Mouse (Mus musculus) kidney, embryonic 14.5 days (tissue): ENCODE results near the gene Atp11a. TPM values are rescaled to one million over a fixed set of nuclear protein-coding genes. Genes with fewer than 3 reads are reported as not detected.

Experiments
- ATAC-seq: fragments of 200-750 bp; cut with Nextera tagmentation; 2 replicates; pipeline ENCODE4 v1.8.0; 2017; ENCODE audit warnings: moderate number of reproducible peaks, mild to moderate bottlenecking, moderate TSS enrichment, moderate library complexity; ENCODE audit not compliant: low FRiP score, low TSS enrichment
- H3K27ac ChIP-seq: fragments of 300-500 bp; sonication (generic); 2 replicates; pipeline ENCODE4 v1.5.1; 2014; ENCODE audit warnings: low read depth, mild to moderate bottlenecking, low read length, moderate library complexity, mixed read lengths
- H3K27me3 ChIP-seq: fragments of 300-500 bp; sonication (generic); 2 replicates; pipeline ENCODE4 v1.6.1; 2014; ENCODE audit warnings: mild to moderate bottlenecking, low read length; ENCODE audit not compliant: control insufficient read depth, insufficient read depth
- H3K36me3 ChIP-seq: fragments of 300-500 bp; sonication (generic); 2 replicates; pipeline ENCODE4 v1.6.1; 2014; ENCODE audit warnings: low read length, mixed read lengths; ENCODE audit not compliant: control insufficient read depth, insufficient read depth
- H3K4me1 ChIP-seq: fragments of 300-500 bp; sonication (generic); 2 replicates; pipeline ENCODE4 v1.6.1; 2014; ENCODE audit warnings: low read length, mixed read lengths; ENCODE audit not compliant: control insufficient read depth, insufficient read depth
- H3K4me2 ChIP-seq: fragments of 300-500 bp; sonication (generic); replicated peaks from 2 replicates; pipeline ENCODE4 v1.6.1; 2014; ENCODE audit warnings: low read depth, mild to moderate bottlenecking, low read length
- H3K4me3 ChIP-seq: fragments of 300-500 bp; sonication (generic); 2 replicates; pipeline ENCODE4 v1.5.1; 2014; ENCODE audit warnings: mild to moderate bottlenecking, low read length
- H3K9ac ChIP-seq: fragments of 300-500 bp; sonication (generic); 2 replicates; pipeline ENCODE4 v1.6.1; 2014; ENCODE audit warnings: low read depth, mild to moderate bottlenecking, low read length, moderate library complexity
- H3K9me3 ChIP-seq: fragments of 300-500 bp; sonication (generic); 2 replicates; pipeline ENCODE4 v1.6.1; 2016; ENCODE audit warnings: low read length; ENCODE audit not compliant: control insufficient read depth
- WGBS: fragments of 180-500 bp; shearing (Covaris S2); extraction: QIAGEN DNeasy Blood & Tissue Kit; methylation state at CpG from one replicate; pipeline ENCODE4 v1.1.7; 2014; 5-methylcytosine and 5-hydroxymethylcytosine counted together
- polyA plus RNA-seq: library from polyadenylated mRNA; unstranded; fragments of >200 nt; fragmentation: Nextera tagmentation; extraction: Ambion mirVana; gene quantifications from 2 replicates; pipeline ENCODE4 v1.2.1, GENCODE M21; 2014

Gene Atp11a
- polyA plus RNA-seq, 1 experiment from 2014 or later, result 18.5 TPM

GRCm38 (mm10) chr8:12763565-12764108, 6.8 kb downstream of the Atp11a start:
- H3K27ac ChIP-seq, result no peak overlapping the region
- H3K4me2 ChIP-seq, result no peak overlapping the region
- no peaks in the 10 kb centered on the region for H3K27me3 ChIP-seq
- no peak overlapping the region for H3K9ac ChIP-seq
- WGBS, result 71% methylated on average over 4 of the region's 4 CpGs
- no peak overlapping the region for H3K4me3 ChIP-seq
- no peaks in the 10 kb centered on the region for H3K36me3 ChIP-seq
- no peaks in the 10 kb centered on the region for H3K9me3 ChIP-seq
- no peak for ATAC-seq
- no peaks in the 10 kb centered on the region for H3K4me1 ChIP-seq

GRCm38 (mm10) chr8:12764971-12765370, 8.2 kb downstream of the Atp11a start:
- Histone ChIP-seq H3K9me3 (no peaks in the 10 kb centered on the region), H3K36me3 (no peaks in the 10 kb centered on the region), H3K4me2 (no peak overlapping the region), H3K9ac (no peak overlapping the region), H3K27ac (no peak overlapping the region), H3K4me3 (no peak overlapping the region), H3K27me3 (no peaks in the 10 kb centered on the region), H3K4me1 (no peaks in the 10 kb centered on the region)
- 82% methylated on average over 4 of the region's 4 CpGs for WGBS
- ATAC-seq, result no peak

- ATAC-seq, result no peak
- no peaks in the 10 kb centered on the region for H3K4me1 ChIP-seq
These were observed 10.4 kb downstream of the Atp11a start for GRCm38 (mm10) chr8:12767176-12767575.

GRCm38 (mm10) chr8:12768747-12769146, 11.9 kb downstream of the Atp11a start:
- Histone ChIP-seq H3K4me3 (no peak overlapping the region), H3K9me3 (no peaks in the 10 kb centered on the region), H3K9ac (no peak overlapping the region), H3K27ac (no peak overlapping the region), H3K36me3 (no peaks in the 10 kb centered on the region), H3K4me2 (no peak overlapping the region), H3K27me3 (no peaks in the 10 kb centered on the region), H3K4me1 (no peaks in the 10 kb centered on the region)
- 75% methylated on average over 6 of the region's 6 CpGs for WGBS
- no peak for ATAC-seq

More at GRCm38 (mm10) chr8:12767176-12767575, 10.4 kb downstream of the Atp11a start:
- no peaks in the 10 kb centered on the region for H3K36me3 ChIP-seq
- no peak overlapping the region for H3K9ac ChIP-seq
- 96% methylated on average over 3 of the region's 3 CpGs for WGBS
- H3K9me3 ChIP-seq, result no peaks in the 10 kb centered on the region
- H3K4me2 ChIP-seq, result no peak overlapping the region
- H3K4me3 ChIP-seq, result no peak overlapping the region
- no peaks in the 10 kb centered on the region for H3K27me3 ChIP-seq
- no peak overlapping the region for H3K27ac ChIP-seq

GRCm38 (mm10) chr8:12769296-12769695, 12.5 kb downstream of the Atp11a start:
- Histone ChIP-seq H3K36me3 (no peaks in the 10 kb centered on the region), H3K4me3 (no peak overlapping the region), H3K9ac (no peak overlapping the region), H3K4me2 (no peak overlapping the region), H3K4me1 (no peaks in the 10 kb centered on the region), H3K27me3 (no peaks in the 10 kb centered on the region), H3K9me3 (no peaks in the 10 kb centered on the region), H3K27ac (no peak overlapping the region)
- no peak for ATAC-seq
- 91% methylated on average over 7 of the region's 7 CpGs for WGBS

GRCm38 (mm10) chr8:12772319-12772718, 15.5 kb downstream of the Atp11a start:
- 90% methylated on average over 2 of the region's 2 CpGs for WGBS
- no peak for ATAC-seq
- no peak overlapping the region for H3K4me2 ChIP-seq
- no peak overlapping the region for H3K4me3 ChIP-seq
- H3K27ac ChIP-seq, result no peak overlapping the region
- no peaks in the 10 kb centered on the region for H3K27me3 ChIP-seq
- H3K9ac ChIP-seq, result no peak overlapping the region
- H3K36me3 ChIP-seq, result no peaks in the 10 kb centered on the region
- H3K4me1 ChIP-seq, result peaks cover 7% of the 10 kb centered on the region; the same call in 1 of the 2 replicates
- no peaks in the 10 kb centered on the region for H3K9me3 ChIP-seq

GRCm38 (mm10) chr8:12773914-12774313, 17.1 kb downstream of the Atp11a start:
- whole genome bisulfite sequencing, result 70% methylated on average over 4 of the region's 4 CpGs
- no peak overlapping the region for H3K4me3 ChIP-seq
- no peak for ATAC-seq
- peaks cover 8% of the 10 kb centered on the region; the same call in 1 of the 2 replicates for H3K4me1 ChIP-seq
- no peaks in the 10 kb centered on the region for H3K27me3 ChIP-seq
- no peaks in the 10 kb centered on the region for H3K36me3 ChIP-seq
- no peaks in the 10 kb centered on the region for H3K9me3 ChIP-seq
- H3K9ac ChIP-seq, result no peak overlapping the region
- no peak overlapping the region for H3K4me2 ChIP-seq
- no peak overlapping the region for H3K27ac ChIP-seq

GRCm38 (mm10) chr8:12774872-12775298, 18.1 kb downstream of the Atp11a start:
- Histone ChIP-seq H3K27me3 (no peaks in the 10 kb centered on the region), H3K27ac (no peak overlapping the region), H3K9me3 (no peaks in the 10 kb centered on the region), H3K4me2 (no peak overlapping the region), H3K4me1 (peaks cover 8% of the 10 kb centered on the region; the same call in 1 of the 2 replicates), H3K4me3 (no peak overlapping the region), H3K9ac (no peak overlapping the region), H3K36me3 (no peaks in the 10 kb centered on the region)
- ATAC-seq, result no peak
- 66% methylated on average over 4 of the region's 4 CpGs for WGBS

GRCm38 (mm10) chr8:12775302-12775975, 18.6 kb downstream of the Atp11a start:
- no peak overlapping the region for H3K4me2 ChIP-seq
- no peak overlapping the region for H3K4me3 ChIP-seq
- H3K36me3 ChIP-seq, result no peaks in the 10 kb centered on the region
- WGBS, result 76% methylated on average over 9 of the region's 9 CpGs
- ATAC-seq, result no peak
- H3K27me3 ChIP-seq, result no peaks in the 10 kb centered on the region
- peaks cover 8% of the 10 kb centered on the region; the same call in 1 of the 2 replicates for H3K4me1 ChIP-seq
- H3K27ac ChIP-seq, result no peak overlapping the region
- no peaks in the 10 kb centered on the region for H3K9me3 ChIP-seq
- no peak overlapping the region for H3K9ac ChIP-seq
